Mouse (Mus musculus) embryonic fibroblast, embryonic 13.5 days (primary cell): ENCODE data around the gene Tfdp2.

Experiments
- CTCF ChIP-seq: IDR thresholded peaks from 2 replicates; pipeline ENCODE4 v1.5.1; 2011; ENCODE audit warnings: mild to moderate bottlenecking, control low read depth, low read length, moderate library complexity, borderline replicate concordance; ENCODE audit not compliant: insufficient read depth
- POLR2A ChIP-seq: IDR thresholded peaks from 2 replicates; pipeline ENCODE4 v1.6.1; 2011; ENCODE audit warnings: low read depth, mild to moderate bottlenecking, control low read depth, low read length, moderate library complexity

DNA sequence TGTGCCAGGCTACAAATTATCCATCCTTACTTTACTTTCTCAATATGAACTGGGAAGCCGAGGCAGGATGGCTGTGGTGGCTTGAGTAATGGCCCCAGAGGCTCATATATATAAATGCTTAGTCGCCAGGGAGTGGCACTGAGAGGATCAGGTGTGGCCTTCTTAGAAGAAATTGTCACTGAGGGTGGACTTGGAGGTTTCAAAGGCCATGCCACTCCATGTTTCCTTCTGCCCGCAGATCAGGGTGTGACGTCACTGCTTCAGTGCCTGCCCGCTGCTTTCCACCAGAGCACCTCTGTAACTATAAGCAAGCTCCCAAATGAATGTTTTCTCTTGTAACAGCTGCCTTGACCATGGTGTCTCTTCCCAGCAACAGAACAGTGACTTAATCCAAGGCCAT is 135.1 kb downstream of the Tfdp2 start:
- TF ChIP-seq POLR2A, result no peak
- TF ChIP-seq CTCF, result no peak
